Mouse (Mus musculus) liver, embryonic 14.5 days (tissue): ENCODE results near the gene Tbck. TPM values are rescaled to one million over a fixed set of nuclear protein-coding genes. Genes with fewer than 3 reads are reported as not detected.

Experiments
- ATAC-seq: fragments of 200-750 bp; cut with Nextera tagmentation; 2 replicates; pipeline ENCODE4 v1.8.0; 2017; ENCODE audit warnings: moderate number of reproducible peaks, mild to moderate bottlenecking, moderate library complexity; ENCODE audit not compliant: insufficient read depth
- DNase-seq, 3 experiments: peaks; one replicate each; pipeline ENCODE4 v3.0.0-alpha.2; 2012 to 2013; ENCODE audit warnings: low read depth in 3 of 3, low spot score in 3 of 3
- H3K27ac ChIP-seq: fragments of 300-500 bp; sonication (generic); 2 replicates; pipeline ENCODE4 v1.5.1; 2014; ENCODE audit warnings: moderate library complexity, mild to moderate bottlenecking, control low read depth, inconsistent platforms
- H3K27me3 ChIP-seq: fragments of 300-500 bp; sonication (generic); 2 replicates; pipeline ENCODE4 v1.6.1; 2014; ENCODE audit warnings: mild to moderate bottlenecking, low read length, moderate library complexity; ENCODE audit not compliant: control insufficient read depth, insufficient read depth
- H3K36me3 ChIP-seq: fragments of 300-500 bp; sonication (generic); replicated peaks from 2 replicates; pipeline ENCODE4 v1.6.1; 2014; ENCODE audit warnings: low read depth; ENCODE audit not compliant: control insufficient read depth, insufficient read depth
- H3K4me1 ChIP-seq, 2 experiments: fragments of 200-500 bp in 1 of 2; fragments of 300-500 bp in 1 of 2; sonication (generic) in 1 of 2; replicated peaks; 2 replicates each; pipeline ENCODE4 v1.6.1; 2012 to 2014; ENCODE audit warnings: antibody characterized with exemption in 1 of 2, inconsistent platforms in 1 of 2, low read length in 1 of 2; ENCODE audit not compliant: control insufficient read depth in 2 of 2, insufficient read depth in 2 of 2
- H3K4me2 ChIP-seq: fragments of 300-500 bp; sonication (generic); 2 replicates; pipeline ENCODE4 v1.6.1; 2014; ENCODE audit warnings: low read depth, mild to moderate bottlenecking, control low read depth, moderate library complexity
- H3K4me3 ChIP-seq, 2 experiments: fragments of 200-500 bp in 1 of 2; fragments of 300-500 bp in 1 of 2; sonication (generic) in 1 of 2; 2 replicates each; pipeline ENCODE4 v1.5.1; 2012 to 2014; ENCODE audit warnings: low read depth in 2 of 2, low read length in 2 of 2, mild to moderate bottlenecking in 2 of 2, control low read depth in 1 of 2, inconsistent platforms in 1 of 2, moderate library complexity in 1 of 2; ENCODE audit not compliant: insufficient read depth in 1 of 2
- H3K9ac ChIP-seq: fragments of 300-500 bp; sonication (generic); replicated peaks from 2 replicates; pipeline ENCODE4 v1.6.1; 2014; ENCODE audit warnings: mild to moderate bottlenecking, control low read depth, moderate library complexity
- H3K9me3 ChIP-seq: fragments of 300-500 bp; sonication (generic); 2 replicates; pipeline ENCODE4 v1.6.1; 2016; ENCODE audit warnings: low read length, mixed read lengths; ENCODE audit not compliant: control insufficient read depth
- CTCF ChIP-seq: IDR thresholded peaks from 2 replicates; pipeline ENCODE4 v1.5.1; 2016; ENCODE audit warnings: antibody characterized with exemption, low read depth, control low read depth
- EP300 ChIP-seq: IDR thresholded peaks from 2 replicates; pipeline ENCODE4 v1.6.1; 2016; ENCODE audit warnings: antibody characterized with exemption, low read depth
- WGBS: fragments of 180-500 bp; shearing (Covaris S2); extraction: QIAGEN DNeasy Blood & Tissue Kit; methylation state at CpG from one replicate; pipeline ENCODE4 v1.1.7; 2014; ENCODE audit not compliant: insufficient replicate concordance; 5-methylcytosine and 5-hydroxymethylcytosine counted together
- polyA plus RNA-seq, 2 experiments: library from polyadenylated mRNA; depleted of rRNA in 1 of 2; stranded (reverse) in 1 of 2; unstranded in 1 of 2; fragments of >200 nt; fragmentation: Nextera tagmentation in 1 of 2; extraction: Ambion mirVana in 1 of 2; gene quantifications; 2 replicates each; pipeline versions ENCODE4 v1.2.1 to v1.2.3; 2012 to 2014

Tbck gene
- polyA plus RNA-seq, 2 experiments, result 0.92 to 2.3 TPM

GRCm38 (mm10) chr3:132650191-132650590, 33.8 kb upstream of the Tbck start:
- H3K27me3 ChIP-seq, result no peaks in the 10 kb centered on the region
- no peaks in the 10 kb centered on the region for H3K36me3 ChIP-seq
- no peak for ATAC-seq
- TF ChIP-seq EP300, result no peak
- no peak for TF ChIP-seq CTCF
- no peak overlapping the region for H3K4me2 ChIP-seq
- H3K9me3 ChIP-seq, result no peaks in the 10 kb centered on the region
- H3K4me1 ChIP-seq, result no peaks in the 10 kb centered on the region
- no peak overlapping the region for H3K27ac ChIP-seq
- 63% methylated on average over 5 of the region's 5 CpGs for WGBS
- H3K4me3 ChIP-seq, result no peak overlapping the region
- H3K9ac ChIP-seq, result no peak overlapping the region
- no peak for DNase-seq

GRCm38 (mm10) chr3:132651776-132652175, 32.2 kb upstream of the Tbck start:
- Histone ChIP-seq H3K4me3 (no peak overlapping the region), H3K27me3 (no peaks in the 10 kb centered on the region), H3K4me1 (no peaks in the 10 kb centered on the region), H3K9ac (no peak overlapping the region), H3K9me3 (no peaks in the 10 kb centered on the region), H3K4me2 (no peak overlapping the region), H3K27ac (no peak overlapping the region), H3K36me3 (no peaks in the 10 kb centered on the region)
- WGBS, result 57% methylated on average over 3 of the region's 3 CpGs
- TF ChIP-seq CTCF (no peak), EP300 (no peak)
- DNase-seq, result no peak
- ATAC-seq, result no peak

DNA sequence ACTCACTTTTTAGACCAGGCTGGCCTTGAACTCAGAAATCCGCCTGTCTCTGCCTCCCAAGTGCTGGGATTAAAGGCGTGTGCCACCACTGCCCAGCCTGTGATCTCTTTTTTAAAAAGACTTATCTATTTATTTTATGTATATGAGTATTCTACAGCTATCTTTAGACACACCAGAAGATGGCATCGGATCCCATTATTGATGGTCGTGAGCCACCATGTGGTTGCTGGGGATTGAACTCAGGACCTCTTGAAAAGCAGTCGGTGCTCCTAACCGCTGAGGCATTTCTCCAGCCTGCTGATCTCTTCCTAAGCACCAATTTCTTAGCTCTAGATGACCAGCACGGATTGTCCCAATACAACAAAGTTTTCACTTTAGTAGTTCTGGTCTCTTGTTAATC, 30.0 kb upstream of the Tbck start:
- ATAC-seq, result no peak

DNA sequence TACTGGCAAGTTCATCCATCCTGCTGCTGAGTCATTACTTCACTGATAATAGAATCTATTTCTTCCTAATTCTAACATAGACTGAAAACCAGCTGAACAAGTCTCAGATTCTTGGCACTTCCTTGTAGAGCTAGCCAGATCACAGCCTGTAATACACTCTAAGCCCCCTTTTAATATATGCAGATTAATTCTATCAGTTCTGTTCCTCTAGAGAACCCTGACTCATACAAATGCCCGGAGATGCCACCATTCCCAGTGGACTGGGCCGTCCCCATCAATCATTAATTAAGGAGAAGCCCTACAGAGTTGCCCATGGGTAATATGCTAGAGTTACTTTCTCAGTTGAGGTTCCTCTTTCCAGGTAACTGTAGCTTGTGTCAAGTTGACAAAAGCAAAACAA, 28.0 kb upstream of the Tbck start:
- DNase-seq (no peak), ATAC-seq (no peak)
- no peak overlapping the region for H3K27ac ChIP-seq
- H3K4me2 ChIP-seq, result no peak overlapping the region
- WGBS, result 65% methylated on average over 2 of the region's 2 CpGs
- no peak overlapping the region for H3K9ac ChIP-seq
- H3K4me3 ChIP-seq, result no peak overlapping the region
- H3K4me1 ChIP-seq, result no peaks in the 10 kb centered on the region
- no peaks in the 10 kb centered on the region for H3K9me3 ChIP-seq
- no peak for TF ChIP-seq EP300
- TF ChIP-seq CTCF, result no peak
- no peaks in the 10 kb centered on the region for H3K27me3 ChIP-seq
- H3K36me3 ChIP-seq, result peaks cover 12% of the 10 kb centered on the region

More for the DNA sequence above, 30.0 kb upstream of the Tbck start:
- Histone ChIP-seq H3K4me1 (no peaks in the 10 kb centered on the region), H3K36me3 (peaks cover 3% of the 10 kb centered on the region; the same call in 1 of the 2 replicates), H3K9ac (no peak overlapping the region), H3K9me3 (no peaks in the 10 kb centered on the region), H3K27ac (no peak overlapping the region), H3K4me3 (no peak overlapping the region), H3K4me2 (no peak overlapping the region), H3K27me3 (no peaks in the 10 kb centered on the region)
- no peak for DNase-seq
- TF ChIP-seq EP300, result no peak
- TF ChIP-seq CTCF, result no peak
- 67% methylated on average over 7 of the region's 7 CpGs for WGBS

- no peak for TF ChIP-seq CTCF
- TF ChIP-seq EP300, result no peak
- WGBS, result 42% methylated on average over 2 of the region's 2 CpGs
- peaks cover under 1 to 1% of the 10 kb centered on the region in 2 experiments for H3K4me1 ChIP-seq
- no peak for ATAC-seq
- H3K4me3 ChIP-seq, result no peak overlapping the region
- H3K27me3 ChIP-seq, result no peaks in the 10 kb centered on the region
- H3K36me3 ChIP-seq, result peaks cover 3% of the 10 kb centered on the region
- no peaks in the 10 kb centered on the region for H3K9me3 ChIP-seq
- no peak overlapping the region for H3K27ac ChIP-seq
- H3K4me2 ChIP-seq, result no peak overlapping the region
- DNase-seq, result no peak
- no peak overlapping the region for H3K9ac ChIP-seq
These were observed 6.5 kb upstream of the Tbck start for GRCm38 (mm10) chr3:132677494-132677893.
